Mouse (Mus musculus) adipocyte (in vitro differentiated cells): Measurements from ENCODE around the gene Wasl.

ENCODE experiments used
- DNase-seq: peaks from one replicate; pipeline ENCODE4 v3.0.0-alpha.2; 2016; ENCODE audit warnings: low spot score

Gene Wasl

DNA sequence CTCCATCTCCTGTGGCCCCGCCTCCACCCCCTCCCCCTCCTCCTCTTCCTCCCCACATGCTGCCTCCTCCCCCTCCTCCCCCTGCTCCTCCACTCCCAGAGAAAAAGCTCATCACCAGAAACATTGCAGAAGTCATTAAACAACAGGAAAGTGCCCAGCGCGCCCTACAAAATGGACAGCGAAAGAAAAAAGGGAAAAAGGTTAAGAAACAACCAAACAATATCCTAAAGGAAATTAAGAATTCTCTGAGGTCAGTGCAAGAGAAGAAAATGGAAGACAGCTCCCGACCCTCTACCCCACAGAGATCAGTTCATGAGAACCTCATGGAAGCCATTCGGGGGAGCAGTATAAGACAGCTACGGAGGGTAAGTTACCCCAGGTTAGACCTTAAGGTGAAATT is 60.5 kb downstream of the Wasl start:
- no peak for DNase-seq

- DNase-seq, result no peak
These were observed 61.8 kb downstream of the Wasl start for GRCm38 (mm10) chr6:24602993-24603392.

GRCm38 (mm10) chr6:24602351-24602750 is 62.5 kb downstream of the Wasl start:
- DNase-seq, result peak; percentile 39

DNA sequence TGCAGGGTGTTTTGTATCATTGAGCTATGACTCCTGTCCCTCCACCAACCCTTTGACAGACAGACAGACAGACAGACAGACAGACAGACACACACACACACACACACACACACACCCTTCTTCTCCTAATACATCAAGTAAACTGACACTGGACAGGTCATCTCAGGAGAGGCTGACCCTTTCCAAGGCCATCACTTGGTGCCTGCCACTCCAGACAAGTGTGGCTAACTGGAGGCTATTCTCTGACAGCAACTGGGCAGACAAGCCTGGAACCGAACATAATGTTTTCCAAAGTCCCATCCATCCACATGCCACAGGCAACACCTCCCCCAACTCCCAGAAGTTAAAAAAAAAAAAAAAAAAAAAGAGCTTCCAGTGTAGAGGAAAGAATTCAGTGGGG is 63.1 kb downstream of the Wasl start:
- no peak for DNase-seq

DNA sequence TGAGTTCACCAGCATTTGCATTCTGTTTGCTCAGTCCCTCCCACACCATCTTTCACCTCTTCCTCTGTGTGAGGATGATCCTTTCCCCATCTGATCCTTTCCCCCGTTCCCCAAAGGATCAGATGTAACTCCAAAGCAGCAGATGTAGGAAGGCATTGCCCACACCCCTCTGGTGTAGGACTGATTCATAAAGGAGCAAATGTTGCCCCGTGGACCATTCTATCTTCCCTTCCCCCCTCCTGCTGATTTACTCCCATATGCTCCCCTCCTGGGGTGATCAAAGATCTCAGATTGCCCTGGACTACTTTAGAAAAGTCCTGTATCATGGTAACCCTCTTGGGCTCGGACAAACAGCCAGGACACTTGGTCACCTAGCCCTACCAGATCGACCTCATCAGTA is 64.1 kb downstream of the Wasl start:
- DNase-seq, result no peak

DNA sequence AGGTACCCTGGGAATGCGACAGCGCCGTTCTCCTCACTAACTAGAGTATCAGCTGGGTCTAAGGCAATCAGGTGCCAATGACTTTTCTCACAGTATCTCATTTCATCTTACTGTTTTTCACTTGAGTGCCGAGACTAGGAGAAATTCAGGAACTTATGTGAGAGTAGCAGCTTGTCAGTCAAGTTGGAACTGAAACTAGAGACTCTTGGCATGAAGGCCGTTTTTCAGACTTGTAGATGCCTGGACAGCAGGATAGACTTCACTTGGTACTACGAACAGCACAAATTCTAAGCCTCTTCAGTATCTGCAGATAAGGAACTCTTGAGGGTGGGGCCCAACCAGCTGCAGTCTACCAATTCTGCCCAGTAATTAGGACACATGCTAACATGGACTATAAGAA is 64.7 kb downstream of the Wasl start:
- DNase-seq, result peak; percentile 51

DNA sequence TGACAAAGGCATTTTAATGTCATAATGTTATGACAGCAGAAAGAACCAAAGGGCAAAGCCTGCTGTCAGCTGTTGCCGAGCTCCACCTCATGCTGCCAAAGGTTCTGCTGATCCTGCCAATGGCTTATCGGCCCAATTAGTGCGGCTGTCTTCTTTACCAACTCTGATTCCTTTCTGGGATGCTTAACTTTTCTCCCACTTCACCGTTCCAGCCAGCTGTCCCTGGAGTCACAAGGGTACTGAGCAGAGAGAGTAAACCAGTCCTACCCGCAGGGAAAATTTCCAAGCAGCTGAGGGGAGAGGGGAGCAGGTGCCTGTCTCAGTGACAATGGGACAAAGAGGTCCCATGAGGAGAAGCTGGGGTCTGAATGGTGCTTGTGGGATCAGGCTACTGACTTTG is 65.2 kb downstream of the Wasl start:
- DNase-seq, result peak; percentile 67

DNA sequence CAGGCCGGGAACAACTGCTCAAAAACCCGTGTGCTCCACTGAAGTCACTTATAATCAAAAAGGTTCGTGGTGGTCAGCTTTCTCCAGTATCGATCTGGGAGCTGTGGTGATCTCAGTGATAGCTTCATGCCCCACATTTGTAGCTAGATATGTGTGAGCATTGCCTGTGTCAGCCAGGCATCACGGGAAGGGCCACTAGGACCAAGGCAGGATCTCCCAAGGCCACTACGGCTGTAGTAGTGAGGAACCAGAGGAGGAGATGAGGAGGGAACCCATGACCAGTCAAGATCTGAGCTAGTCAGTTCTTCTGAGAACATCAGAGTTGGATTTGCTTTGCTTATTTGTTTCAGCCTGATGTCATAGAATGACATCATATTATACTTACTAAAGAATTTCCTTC is 65.6 kb downstream of the Wasl start:
- DNase-seq, result no peak

GRCm38 (mm10) chr6:24597500-24597899 is 67.3 kb downstream of the Wasl start, which contains the start of gene Lmod2:
Gene Lmod2 (plus strand): TSS chr6:24597762.
- DNase-seq, result no peak

DNA sequence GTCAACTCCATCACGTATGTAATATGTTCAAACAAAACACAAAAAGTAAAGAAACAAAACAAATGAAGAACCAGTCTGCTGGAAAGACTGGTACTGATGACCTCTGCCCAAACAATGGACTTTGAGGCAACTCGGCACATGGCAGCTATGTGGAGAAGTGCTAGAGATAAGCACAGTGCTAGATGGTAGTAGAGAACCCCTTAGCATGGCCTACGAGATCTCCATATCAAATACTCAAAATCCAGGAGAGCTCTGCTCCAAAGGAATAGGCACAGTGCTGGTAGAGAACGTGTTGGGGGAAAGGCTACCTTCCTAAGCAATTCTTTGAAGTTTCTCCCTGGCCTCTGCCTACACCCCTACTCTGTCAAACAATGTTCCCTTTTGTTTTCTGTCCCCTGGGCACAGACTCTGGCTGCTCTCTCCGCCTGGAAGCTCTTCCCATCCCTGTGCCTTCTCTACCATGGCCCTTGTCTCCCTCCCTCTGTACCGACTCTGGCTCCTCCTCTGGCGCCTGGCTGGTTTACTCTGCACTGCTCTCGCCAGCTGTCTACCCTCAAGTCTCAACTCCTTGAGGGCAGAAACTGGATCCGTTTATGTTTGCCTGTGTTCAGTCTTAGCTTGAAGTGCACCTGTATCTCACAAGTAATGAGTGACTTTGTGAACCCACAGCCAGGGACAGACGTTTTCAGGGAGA is 73.1 kb downstream of the Wasl start:
- DNase-seq, result no peak

DNA sequence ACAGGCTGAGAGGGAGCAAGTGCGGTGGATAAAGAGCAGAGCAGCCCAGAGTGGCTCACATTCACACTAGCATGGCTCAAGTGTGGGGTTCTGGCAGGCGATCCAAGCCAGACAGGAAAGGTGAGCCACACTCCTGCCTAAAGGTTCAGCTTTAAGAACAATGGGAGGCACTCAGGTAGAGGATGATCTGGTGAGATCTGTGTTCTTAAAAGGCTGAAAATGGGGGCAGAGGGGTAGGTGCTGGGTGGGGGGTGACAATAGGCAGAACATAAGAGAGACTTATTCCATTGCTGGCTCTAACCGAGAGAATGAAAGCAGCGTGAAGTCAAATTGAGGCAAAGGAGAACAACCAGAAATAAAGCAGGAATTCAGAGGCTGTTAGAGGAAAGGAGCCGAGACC is 74.5 kb downstream of the Wasl start:
- DNase-seq, result no peak

GRCm38 (mm10) chr6:24586885-24587284 is 77.9 kb downstream of the Wasl start:
- DNase-seq, result peak; percentile 98

DNA sequence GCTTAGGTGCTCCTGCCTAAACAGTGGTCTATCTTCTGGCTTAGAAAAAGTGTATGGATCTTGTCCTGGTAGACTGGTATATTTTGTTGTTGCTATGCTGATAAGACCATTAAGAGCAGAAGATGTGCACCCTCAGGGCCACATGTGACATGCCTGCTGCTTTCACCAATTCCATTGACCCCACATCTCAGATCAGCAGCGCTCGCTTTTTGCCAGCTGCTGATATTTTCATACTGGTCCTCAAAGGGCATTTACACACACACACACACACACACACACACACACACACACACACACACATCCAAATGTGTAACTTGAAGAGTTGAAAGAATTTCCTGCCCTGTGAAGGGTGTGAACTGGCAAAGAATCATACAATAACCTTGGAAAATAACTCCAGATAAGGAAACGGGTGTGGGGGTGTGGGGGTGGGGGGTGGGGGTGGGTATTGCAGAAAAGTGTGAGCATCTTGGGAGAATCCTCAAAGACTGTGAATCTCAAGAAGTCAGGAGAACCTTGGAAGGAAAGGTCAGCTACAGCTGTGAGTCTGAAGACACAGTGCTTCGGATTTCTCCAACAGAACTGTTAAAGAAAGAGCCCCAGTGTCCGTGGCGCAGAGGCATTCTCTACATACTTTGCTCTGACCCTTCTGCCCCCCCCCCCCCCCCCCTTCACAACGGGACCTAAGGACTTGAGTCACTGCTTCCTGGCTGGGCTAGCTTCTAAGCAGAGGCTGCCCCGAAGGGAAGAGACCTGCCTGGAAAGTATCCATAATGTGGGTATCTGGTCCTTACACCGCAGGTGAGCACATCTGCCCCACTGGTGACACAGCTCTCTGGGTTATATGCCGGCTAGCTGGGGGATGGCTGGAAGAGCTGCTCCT is 79.1 kb downstream of the Wasl start:
- no peak for DNase-seq

DNA sequence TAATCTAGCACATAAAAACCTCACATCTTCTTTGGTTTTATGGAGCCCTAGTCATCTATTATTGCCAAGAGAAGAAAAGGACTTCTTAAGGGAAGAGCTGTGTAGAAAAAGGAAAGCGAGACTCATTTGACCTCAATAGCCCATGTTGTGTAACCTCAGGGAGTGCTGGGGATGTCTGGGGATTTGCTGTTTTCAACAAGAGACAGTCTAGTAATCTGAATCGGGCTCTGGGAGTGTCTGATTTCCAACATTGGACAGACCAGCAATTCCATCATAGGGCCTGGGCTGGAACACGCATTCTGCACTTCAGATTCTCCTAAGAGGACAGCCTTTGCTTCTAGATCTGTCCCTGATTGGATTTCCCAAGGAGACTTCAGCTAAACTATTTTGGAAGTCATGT is 81.4 kb downstream of the Wasl start:
- peak; percentile 67 for DNase-seq

- no peak for DNase-seq
These were observed 91.5 kb downstream of the Wasl start for GRCm38 (mm10) chr6:24573319-24573718.

DNA sequence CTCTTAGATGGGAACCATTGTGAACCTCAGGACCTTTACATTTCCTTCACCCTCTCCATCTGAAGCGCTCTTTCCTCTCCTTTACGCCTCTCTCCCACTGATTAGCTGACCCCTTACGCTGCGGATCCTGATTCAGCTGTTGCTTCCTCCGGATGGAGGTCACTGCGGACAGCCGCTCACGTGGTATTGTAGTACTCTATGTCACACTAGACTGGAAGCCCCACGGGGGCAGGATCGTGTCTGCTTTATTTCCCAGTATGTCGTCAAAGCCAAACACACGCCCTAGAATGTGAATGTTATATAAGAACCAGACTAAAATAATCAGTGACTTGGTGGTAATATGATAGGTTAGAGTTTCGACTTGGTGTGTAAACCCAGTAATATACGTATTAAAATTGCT is 92.4 kb downstream of the Wasl start:
- no peak for DNase-seq

GRCm38 (mm10) chr6:24571126-24571525 is 93.7 kb downstream of the Wasl start:
- no peak for DNase-seq

- DNase-seq, result no peak
These were observed 94.5 kb downstream of the Wasl start for GRCm38 (mm10) chr6:24570278-24570677.

GRCm38 (mm10) chr6:24569711-24570110 is 95.1 kb downstream of the Wasl start:
- no peak for DNase-seq

DNA sequence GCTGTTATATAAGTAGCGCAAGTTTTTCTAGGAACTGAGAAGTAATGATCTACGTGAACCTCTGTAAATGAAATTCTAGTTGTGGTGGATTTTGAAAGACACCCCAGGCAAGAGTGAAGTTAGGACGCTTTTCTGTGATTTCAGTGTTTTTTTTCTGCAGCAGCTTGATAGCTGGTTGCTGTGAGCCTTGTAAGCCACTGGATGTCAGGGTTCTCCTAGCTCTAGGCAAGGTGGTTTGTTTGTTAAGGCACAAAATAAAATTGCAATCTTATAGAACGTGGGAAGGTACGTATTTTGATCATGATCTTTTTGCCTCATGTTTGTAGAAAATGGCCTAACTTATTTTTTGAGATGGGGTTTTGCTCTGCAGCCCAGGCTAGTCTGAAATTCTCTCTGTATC is 95.8 kb downstream of the Wasl start:
- DNase-seq, result peak; percentile 67

DNA sequence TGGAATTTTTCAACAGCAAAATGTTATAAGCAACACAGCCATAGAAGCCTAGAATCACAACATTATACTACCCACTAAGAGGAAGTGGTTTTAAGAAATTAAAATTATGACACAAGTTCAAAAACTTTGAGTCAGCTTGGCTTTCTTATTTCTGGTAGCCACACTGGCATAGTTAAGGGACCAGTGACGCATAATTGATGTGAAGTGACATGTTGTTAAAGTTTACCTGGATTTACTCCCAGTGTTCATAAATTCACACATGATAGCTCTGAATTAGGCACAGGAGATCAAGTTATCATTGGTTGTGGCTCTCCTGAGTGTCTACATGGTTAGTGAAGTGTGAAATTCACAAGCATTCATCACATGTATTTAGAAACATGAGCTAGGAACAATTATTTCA is 99.9 kb downstream of the Wasl start:
- no peak for DNase-seq

DNA sequence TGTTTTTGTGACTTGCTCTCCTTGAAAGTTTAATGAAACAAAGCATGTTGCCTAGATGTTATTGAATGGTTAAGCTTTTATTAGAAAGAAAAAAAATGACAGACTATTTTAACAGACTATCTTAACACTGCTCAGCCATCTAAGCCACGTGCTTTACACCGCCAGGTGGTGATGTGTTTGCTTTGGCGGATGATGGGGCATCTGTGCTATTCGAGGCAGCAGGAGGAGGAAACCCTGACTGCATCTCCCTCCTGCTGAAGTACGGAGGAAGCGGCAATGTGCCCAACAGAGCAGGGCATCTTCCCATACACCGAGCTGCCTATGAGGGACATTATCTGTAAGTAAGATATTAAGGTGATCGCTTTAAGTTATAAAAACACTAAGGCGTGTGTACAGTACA is 100.7 kb downstream of the Wasl start:
- DNase-seq, result no peak
